Mouse (Mus musculus) hindbrain, embryonic 12.5 days (tissue): ENCODE measurements around the gene Gm43191. TPM values are rescaled to one million over a fixed set of nuclear protein-coding genes. Genes with fewer than 3 reads are reported as not detected.
"Not testable (repeated sequence)": the region's sequence is repeated elsewhere in the genome, so short reads cannot be mapped to it uniquely, and the experiment has no call there.

ENCODE experiments used
- ATAC-seq: fragments of 200-750 bp; cut with Nextera tagmentation; 2 replicates; pipeline ENCODE4 v1.8.0; 2017; ENCODE audit warnings: moderate TSS enrichment; ENCODE audit not compliant: low FRiP score
- H3K27ac ChIP-seq: fragments of 300-500 bp; sonication (generic); 2 replicates; pipeline ENCODE4 v1.5.1; 2016; ENCODE audit warnings: mild to moderate bottlenecking
- H3K27me3 ChIP-seq: fragments of 300-500 bp; sonication (generic); 2 replicates; pipeline ENCODE4 v1.6.1; 2016; ENCODE audit warnings: mild to moderate bottlenecking
- H3K36me3 ChIP-seq: fragments of 300-500 bp; sonication (generic); 2 replicates; pipeline ENCODE4 v1.6.1; 2016; ENCODE audit warnings: mild to moderate bottlenecking
- H3K4me1 ChIP-seq: fragments of 300-500 bp; sonication (generic); 2 replicates; pipeline ENCODE4 v1.6.1; 2016
- H3K4me2 ChIP-seq: fragments of 300-500 bp; sonication (generic); replicated peaks from 2 replicates; pipeline ENCODE4 v1.6.1; 2016; ENCODE audit warnings: mild to moderate bottlenecking
- H3K4me3 ChIP-seq: fragments of 300-500 bp; sonication (generic); 2 replicates; pipeline ENCODE4 v1.5.1; 2016; ENCODE audit warnings: mild to moderate bottlenecking
- H3K9ac ChIP-seq: fragments of 300-500 bp; sonication (generic); 2 replicates; pipeline ENCODE4 v1.6.1; 2016; ENCODE audit warnings: mild to moderate bottlenecking, moderate library complexity
- H3K9me3 ChIP-seq: fragments of 300-500 bp; sonication (generic); replicated peaks from 2 replicates; pipeline ENCODE4 v1.6.1; 2016; ENCODE audit warnings: mild to moderate bottlenecking
- WGBS: fragments of 180-500 bp; shearing (Covaris S2); methylation state at CpG from one replicate; pipeline ENCODE4 v1.1.7; 2016; 5-methylcytosine and 5-hydroxymethylcytosine counted together
- polyA plus RNA-seq: library from polyadenylated mRNA; unstranded; fragments of >200 nt; fragmentation: Nextera tagmentation; extraction: Ambion mirVana; gene quantifications from 2 replicates; pipeline ENCODE4 v1.2.1, GENCODE M21; 2016

Gm43191 gene
- polyA plus RNA-seq, 1 experiment from 2014 or later: not detected

DNA sequence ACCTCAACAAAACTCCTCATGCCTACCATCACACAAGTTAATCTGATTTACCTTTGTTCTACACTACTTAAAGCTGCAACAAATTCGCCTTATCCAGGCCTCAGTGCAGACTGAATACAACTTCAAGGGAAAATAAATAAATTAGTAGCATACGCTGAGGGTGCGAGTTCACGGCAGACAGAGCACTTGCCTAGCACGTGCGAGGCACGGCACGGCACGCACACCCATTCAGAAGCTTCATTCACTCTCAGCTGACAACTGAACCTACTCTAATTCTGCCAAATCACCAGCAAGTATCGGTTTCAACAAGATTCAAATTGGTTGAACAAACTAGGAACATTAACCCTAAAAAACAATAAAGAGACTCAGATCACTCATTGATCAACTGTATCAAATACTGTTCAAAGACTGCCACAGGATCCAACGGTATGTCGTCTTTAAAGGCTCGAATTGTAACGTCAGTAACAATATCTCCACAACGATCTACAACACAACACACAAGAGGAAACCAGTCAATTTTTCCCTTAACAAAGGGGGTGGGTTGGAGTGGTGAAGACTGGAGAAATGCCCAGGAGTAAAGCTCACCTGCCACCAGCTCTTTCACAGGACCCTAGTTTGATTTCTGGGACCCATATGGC is 22.0 kb downstream of the Gm43191 start:
- no peaks in the 10 kb centered on the region for H3K27me3 ChIP-seq
- ATAC-seq: no peak
- H3K9me3 ChIP-seq: no peaks in the 10 kb centered on the region
- H3K4me2 ChIP-seq: no peak overlapping the region
- WGBS: 85% methylated on average over 15 of the region's 15 CpGs
- H3K4me1 ChIP-seq: peaks cover 31% of the 10 kb centered on the region
- H3K36me3 ChIP-seq: no peaks in the 10 kb centered on the region
- H3K27ac ChIP-seq: no peak overlapping the region
- no peak overlapping the region for H3K9ac ChIP-seq
- H3K4me3 ChIP-seq: no peak overlapping the region

DNA sequence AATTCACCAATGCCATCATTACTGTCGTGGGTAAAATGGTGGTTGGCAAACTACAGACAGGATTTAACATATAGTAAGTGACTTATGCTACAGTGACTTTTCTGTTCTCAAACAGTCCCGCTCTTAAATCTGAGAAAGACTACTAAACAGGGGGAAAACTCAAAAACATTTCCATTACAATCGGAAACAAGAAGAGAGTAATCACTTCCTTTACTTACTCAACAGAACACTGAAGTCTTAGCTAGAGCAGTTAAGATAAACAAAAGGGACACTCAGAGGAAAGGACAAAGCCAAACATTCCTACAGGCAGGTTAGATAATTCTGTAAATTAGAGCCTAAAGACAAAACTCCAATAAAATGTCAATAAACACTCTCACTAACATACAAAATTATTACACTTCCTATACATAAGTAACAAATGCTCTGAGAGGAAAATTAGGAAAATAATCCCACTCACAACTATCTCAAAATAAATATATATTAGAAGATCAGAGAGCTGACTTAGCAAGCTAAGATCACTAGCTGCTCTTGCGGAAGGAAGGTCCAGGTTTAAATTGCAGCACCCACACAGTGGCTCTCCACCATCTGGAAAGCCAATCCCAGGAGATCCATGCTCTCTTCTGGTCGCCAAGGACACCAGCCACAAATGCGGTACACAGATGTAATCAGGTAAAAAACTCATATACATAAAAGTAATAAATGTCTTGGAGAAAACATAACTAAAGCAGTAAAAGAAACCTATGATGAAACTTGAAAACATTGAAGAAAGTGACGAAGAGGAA is 24.7 kb downstream of the Gm43191 start:
- Histone ChIP-seq H3K9ac (no peak overlapping the region), H3K4me3 (no peak overlapping the region), H3K4me2 (no peak overlapping the region), H3K9me3 (no peaks in the 10 kb centered on the region), H3K27ac (no peak overlapping the region), H3K27me3 (no peaks in the 10 kb centered on the region), H3K4me1 (peaks cover 37% of the 10 kb centered on the region), H3K36me3 (no peaks in the 10 kb centered on the region)
- WGBS: 84% methylated on average over 7 of the region's 7 CpGs
- no peak for ATAC-seq

DNA sequence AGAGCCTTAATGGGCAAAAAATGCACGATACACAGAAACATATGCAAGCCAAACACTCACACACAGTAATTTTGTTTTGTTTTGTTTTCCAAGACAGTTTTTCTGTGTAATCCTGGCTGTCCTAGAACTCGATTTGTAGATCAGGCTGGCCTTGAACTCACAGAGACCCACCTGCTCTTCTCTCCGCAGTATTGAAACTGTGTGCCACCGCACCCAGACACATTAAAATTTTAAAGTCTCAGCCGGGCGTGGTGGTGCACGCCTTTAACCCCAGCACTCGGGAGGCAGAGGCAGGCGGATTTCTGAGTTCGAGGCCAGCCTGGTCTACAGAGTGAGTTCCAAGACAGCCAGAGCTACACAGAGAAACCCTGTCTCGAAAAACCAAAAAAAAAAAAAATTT is 27.0 kb downstream of the Gm43191 start:
- not testable (repeated sequence) for H3K9me3 ChIP-seq, H3K4me2 ChIP-seq, ATAC-seq, H3K9ac ChIP-seq, H3K27ac ChIP-seq, H3K36me3 ChIP-seq, H3K27me3 ChIP-seq, H3K4me3 ChIP-seq
- peaks cover 19% of the 10 kb centered on the region; the same call in 1 of the 2 replicates for H3K4me1 ChIP-seq
- 95% methylated on average over 11 of the region's 11 CpGs for WGBS

DNA sequence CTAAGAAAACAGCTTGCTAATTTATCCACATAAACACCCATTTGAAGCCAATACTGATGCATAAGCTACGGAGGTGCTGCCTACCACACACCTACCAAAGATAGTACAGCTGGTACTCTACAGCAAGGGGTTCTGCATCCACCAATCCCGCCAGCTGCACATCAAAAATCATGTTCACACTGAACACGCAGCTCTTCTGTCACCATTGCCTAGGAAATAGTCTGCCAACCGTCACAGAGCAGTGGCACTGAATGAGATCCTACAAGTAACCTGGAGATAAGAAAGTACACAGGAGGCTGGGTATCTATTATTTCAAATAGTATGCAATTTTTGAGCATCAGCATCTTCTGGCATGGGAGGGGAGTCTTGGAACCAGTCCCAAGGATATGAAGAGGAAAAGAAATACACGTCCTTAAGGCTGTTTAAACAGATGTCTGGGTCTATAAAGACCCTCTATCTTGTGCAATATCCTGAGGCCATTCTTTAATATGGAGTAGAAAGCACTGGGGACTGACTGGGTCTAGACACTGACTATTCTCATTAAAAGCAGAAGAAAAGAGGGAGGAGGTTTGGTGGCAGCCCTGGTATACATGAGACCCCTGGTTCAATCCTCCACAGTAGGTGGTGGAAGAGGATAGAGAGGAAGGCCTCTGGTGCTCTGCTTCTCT is 27.6 kb downstream of the Gm43191 start:
- no peak overlapping the region for H3K4me3 ChIP-seq
- H3K27ac ChIP-seq: no peak overlapping the region
- H3K36me3 ChIP-seq: 0 out of 2 replicates have a peak, but pooled peaks cover 4% of the 10 kb centered on the region
- WGBS: 86% methylated on average over 5 of the region's 5 CpGs
- ATAC-seq: no peak
- no peaks in the 10 kb centered on the region for H3K27me3 ChIP-seq
- H3K9me3 ChIP-seq: no peaks in the 10 kb centered on the region
- H3K4me2 ChIP-seq: no peak overlapping the region
- H3K4me1 ChIP-seq: peaks cover 14% of the 10 kb centered on the region; the same call in 1 of the 2 replicates
- no peak overlapping the region for H3K9ac ChIP-seq

DNA sequence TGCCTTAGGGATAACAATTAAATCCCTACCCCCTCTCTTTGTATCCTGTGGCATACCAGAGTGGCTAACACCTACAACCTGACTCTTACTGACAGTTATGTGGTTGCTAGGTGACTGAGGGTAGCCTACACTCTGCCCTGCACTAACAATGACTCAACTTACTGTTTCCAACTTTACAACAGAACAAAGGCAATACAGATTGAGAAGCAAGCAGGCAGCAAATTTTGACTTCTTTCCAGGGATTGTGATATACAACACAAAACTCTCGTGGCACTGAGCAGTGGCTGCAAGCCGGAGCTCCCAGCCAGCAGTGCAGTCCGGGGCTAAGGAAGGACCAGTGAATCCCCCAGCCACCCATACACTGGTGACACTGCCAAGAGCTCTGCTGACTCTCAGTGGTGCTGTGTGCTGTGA is 29.0 kb downstream of the Gm43191 start:
- no peaks in the 10 kb centered on the region for H3K27me3 ChIP-seq
- 76% methylated on average over 3 of the region's 3 CpGs for WGBS
- ATAC-seq: no peak

DNA sequence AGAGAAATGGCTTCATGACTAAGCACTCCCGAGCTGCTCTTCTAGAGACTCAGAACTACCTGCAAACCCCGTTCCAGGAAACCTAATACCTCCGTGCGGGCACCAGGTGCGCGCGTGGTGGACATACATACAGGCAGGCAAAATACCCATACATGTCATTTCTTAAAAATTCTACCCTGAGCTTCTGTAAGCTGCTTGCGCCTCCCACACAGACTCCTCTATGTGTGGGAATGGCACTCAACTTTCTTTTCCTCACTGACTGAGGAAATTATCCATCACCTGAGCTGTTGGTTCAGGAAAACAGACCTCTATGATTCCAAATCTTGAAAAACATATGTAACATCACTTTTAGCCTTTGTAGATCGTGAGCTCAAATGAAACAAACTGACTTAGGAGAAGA is 30.4 kb downstream of the Gm43191 start:
- Histone ChIP-seq H3K4me2 (no peak overlapping the region), H3K9ac (no peak overlapping the region), H3K4me1 (0 out of 2 replicates have a peak, but pooled peaks cover 9% of the 10 kb centered on the region), H3K36me3 (peaks cover 12% of the 10 kb centered on the region), H3K9me3 (no peaks in the 10 kb centered on the region), H3K27ac (no peak overlapping the region), H3K27me3 (no peaks in the 10 kb centered on the region), H3K4me3 (no peak overlapping the region)
- ATAC-seq: no peak
- WGBS: 97% methylated on average over 9 of the region's 9 CpGs

More for the DNA sequence above, 29.0 kb downstream of the Gm43191 start:
- H3K4me3 ChIP-seq: no peak overlapping the region
- no peak overlapping the region for H3K9ac ChIP-seq
- H3K27ac ChIP-seq: no peak overlapping the region
- 0 out of 2 replicates have a peak, but pooled peaks cover 9% of the 10 kb centered on the region for H3K4me1 ChIP-seq
- H3K36me3 ChIP-seq: 0 out of 2 replicates have a peak, but pooled peaks cover 5% of the 10 kb centered on the region
- no peaks in the 10 kb centered on the region for H3K9me3 ChIP-seq
- no peak overlapping the region for H3K4me2 ChIP-seq

DNA sequence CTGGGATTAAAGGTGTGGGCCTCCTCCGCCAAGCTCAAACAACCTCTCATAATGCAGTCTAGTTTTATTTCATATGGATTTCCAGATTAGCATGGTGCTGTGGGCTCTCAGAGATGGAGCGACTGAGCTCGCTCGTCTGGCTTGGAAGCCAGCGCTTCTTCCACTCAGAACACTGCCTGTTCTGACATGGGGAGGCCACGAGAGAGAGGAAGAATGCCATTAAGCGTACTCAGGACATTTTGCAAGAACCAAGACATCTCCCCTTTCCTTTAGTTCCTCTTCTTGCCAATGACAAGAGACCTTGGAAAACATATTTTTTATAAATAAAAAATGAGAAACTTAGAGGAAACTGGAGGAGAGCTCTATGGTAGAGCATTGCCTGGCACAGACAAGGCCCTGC is 32.3 kb downstream of the Gm43191 start:
- no peaks in the 10 kb centered on the region for H3K9me3 ChIP-seq
- no peaks in the 10 kb centered on the region for H3K27me3 ChIP-seq
- no peak overlapping the region for H3K4me2 ChIP-seq
- H3K27ac ChIP-seq: no peak overlapping the region
- peaks cover 27% of the 10 kb centered on the region for H3K36me3 ChIP-seq
- no peak overlapping the region for H3K4me3 ChIP-seq
- 0 out of 2 replicates have a peak, but pooled peaks cover 7% of the 10 kb centered on the region for H3K4me1 ChIP-seq
- H3K9ac ChIP-seq: no peak overlapping the region
- ATAC-seq: no peak
- WGBS: 93% methylated on average over 7 of the region's 7 CpGs

DNA sequence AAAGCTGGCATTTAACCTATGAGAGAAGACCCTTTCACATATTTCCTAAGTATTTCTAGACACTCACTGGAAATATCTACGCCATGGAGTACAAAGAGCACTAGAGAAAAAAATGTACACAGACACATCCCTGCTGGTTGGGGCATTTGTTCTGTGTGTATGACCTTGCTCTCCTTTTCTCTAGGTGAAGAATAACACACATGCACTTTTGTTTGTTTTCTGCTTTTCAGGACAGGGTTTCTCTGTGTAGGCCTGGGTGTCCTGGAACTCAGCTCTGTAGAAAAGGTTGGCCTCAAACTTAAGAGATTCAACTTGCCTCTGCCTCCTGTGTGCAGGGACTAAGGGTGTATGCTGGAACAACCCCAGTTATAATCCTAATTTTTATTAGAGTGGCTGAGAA is 34.7 kb downstream of the Gm43191 start:
- Histone ChIP-seq H3K36me3 (peaks cover 47% of the 10 kb centered on the region), H3K9ac (no peak overlapping the region), H3K27ac (no peak overlapping the region), H3K4me2 (no peak overlapping the region), H3K4me3 (no peak overlapping the region), H3K4me1 (no peaks in the 10 kb centered on the region), H3K9me3 (no peaks in the 10 kb centered on the region), H3K27me3 (no peaks in the 10 kb centered on the region)
- 88% methylated on average over 1 of the region's 1 CpGs for WGBS
- no peak for ATAC-seq

DNA sequence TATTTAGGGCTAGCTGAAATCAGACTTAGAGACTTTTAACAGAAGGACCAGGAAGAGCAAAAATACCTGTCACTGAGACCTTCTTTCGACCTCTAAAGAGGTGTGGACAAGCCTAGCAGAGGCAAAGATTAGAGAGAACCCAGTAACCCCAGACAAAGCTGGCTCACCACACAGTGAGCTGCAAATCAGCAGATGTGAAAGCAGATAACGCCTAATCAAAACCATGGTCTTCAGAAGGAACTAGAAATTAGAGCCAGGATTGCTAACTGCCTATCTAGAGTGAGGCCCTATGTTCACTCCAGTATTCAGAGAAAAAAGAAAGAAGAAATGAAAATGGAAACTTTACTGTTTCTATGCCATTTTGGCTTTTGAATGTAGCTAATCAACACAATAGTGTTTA is 38.7 kb downstream of the Gm43191 start:
- no peaks in the 10 kb centered on the region for H3K27me3 ChIP-seq
- H3K9me3 ChIP-seq: no peaks in the 10 kb centered on the region
- no peak overlapping the region for H3K4me3 ChIP-seq
- H3K36me3 ChIP-seq: peaks cover 77% of the 10 kb centered on the region
- H3K9ac ChIP-seq: no peak overlapping the region
- H3K4me2 ChIP-seq: no peak overlapping the region
- no peaks in the 10 kb centered on the region for H3K4me1 ChIP-seq
- ATAC-seq: no peak
- WGBS: 97% methylated on average over 2 of the region's 2 CpGs
- H3K27ac ChIP-seq: no peak overlapping the region

DNA sequence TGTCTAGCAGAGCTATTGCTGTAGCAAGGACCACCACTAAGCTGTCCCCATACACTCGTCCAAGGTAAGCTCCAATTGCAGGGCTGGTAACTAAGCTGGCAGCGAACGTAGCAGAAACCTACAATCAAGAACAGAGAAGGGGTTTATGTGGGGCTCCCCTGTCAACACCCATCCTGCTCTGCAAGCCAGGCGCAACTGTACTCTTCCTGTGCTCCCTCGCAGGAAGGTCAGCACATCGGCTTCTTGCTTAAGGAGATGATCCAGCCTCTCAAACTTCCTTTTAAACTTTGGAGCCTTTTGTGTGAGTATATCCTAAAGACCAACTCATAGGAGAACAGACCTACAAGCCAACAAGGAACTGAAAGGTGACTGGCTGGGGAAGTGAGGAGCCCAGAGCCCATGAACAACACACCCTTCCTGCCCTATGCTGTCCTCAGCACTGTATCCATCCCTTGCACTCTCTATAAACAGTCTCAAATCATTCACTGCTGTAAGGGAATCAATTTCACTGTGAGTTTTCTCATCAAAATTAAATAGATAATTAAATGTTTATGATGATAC is 39.2 kb downstream of the Gm43191 start:
- Histone ChIP-seq H3K9me3 (no peaks in the 10 kb centered on the region), H3K27me3 (no peaks in the 10 kb centered on the region), H3K4me3 (no peak overlapping the region), H3K9ac (no peak overlapping the region), H3K4me1 (no peaks in the 10 kb centered on the region), H3K4me2 (no peak overlapping the region), H3K27ac (no peak overlapping the region), H3K36me3 (peaks cover 80% of the 10 kb centered on the region)
- ATAC-seq: no peak
- 94% methylated on average over 6 of the region's 6 CpGs for WGBS

DNA sequence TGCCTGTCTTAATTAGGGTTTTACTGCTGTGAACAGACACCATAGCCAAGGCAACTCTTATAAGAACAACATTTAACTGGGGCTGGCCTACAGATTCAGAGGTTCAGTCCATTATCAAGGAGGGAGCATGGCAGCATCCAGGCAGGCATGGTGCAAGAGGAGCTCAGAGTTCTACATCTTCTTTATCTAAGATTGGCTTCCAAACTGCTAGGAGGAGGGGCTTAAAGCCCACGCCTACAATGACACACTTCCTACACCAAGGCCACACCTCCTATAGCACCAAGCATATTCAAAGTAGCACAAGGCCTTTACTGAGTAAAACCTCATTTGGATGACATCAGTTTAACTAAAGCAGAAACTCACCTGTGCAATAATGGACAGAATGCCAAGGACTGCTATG is 41.0 kb downstream of the Gm43191 start:
- Histone ChIP-seq H3K9me3 (no peaks in the 10 kb centered on the region), H3K27me3 (no peaks in the 10 kb centered on the region), H3K36me3 (peaks cover 85% of the 10 kb centered on the region), H3K27ac (no peak overlapping the region), H3K4me2 (no peak overlapping the region), H3K4me1 (no peaks in the 10 kb centered on the region), H3K4me3 (no peak overlapping the region), H3K9ac (no peak overlapping the region)
- ATAC-seq: no peak
- WGBS: 86% methylated on average over 1 of the region's 1 CpGs

DNA sequence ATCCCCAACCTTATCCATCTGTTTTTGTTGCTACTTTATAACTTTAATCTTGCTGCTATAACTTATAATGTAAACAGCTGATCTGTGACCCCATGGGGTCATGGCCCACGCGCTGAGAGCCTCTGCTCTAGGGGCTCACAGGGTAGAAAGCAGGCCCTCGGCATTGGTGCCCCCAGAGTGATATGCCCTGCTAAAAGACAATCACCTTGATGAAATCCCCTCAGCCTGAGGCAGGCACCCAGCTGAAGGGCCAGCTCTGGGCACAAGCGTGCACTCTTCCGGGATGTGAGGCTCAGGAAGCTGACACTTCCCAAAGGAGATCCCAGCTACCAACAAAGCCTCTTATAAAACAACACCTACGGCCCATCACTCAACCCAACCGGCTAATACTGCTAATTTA is 42.5 kb downstream of the Gm43191 start:
- H3K4me1 ChIP-seq: no peaks in the 10 kb centered on the region
- H3K27me3 ChIP-seq: no peaks in the 10 kb centered on the region
- no peak overlapping the region for H3K9ac ChIP-seq
- H3K36me3 ChIP-seq: peaks cover 89% of the 10 kb centered on the region
- WGBS: 91% methylated on average over 7 of the region's 7 CpGs
- no peak for ATAC-seq
- no peak overlapping the region for H3K4me2 ChIP-seq
- H3K4me3 ChIP-seq: no peak overlapping the region
- no peak overlapping the region for H3K27ac ChIP-seq
- no peaks in the 10 kb centered on the region for H3K9me3 ChIP-seq
